Mouse (Mus musculus): Measurements from ENCODE around the gene Ubash3b. TPM values are rescaled to one million over a fixed set of nuclear protein-coding genes. Genes with fewer than 3 reads are reported as not detected.

Ubash3b gene
- total RNA-seq, 2 experiments from 2014 or later = 3.0 to 5.4 TPM

- peak; percentile 23 for DNase-seq
Measured at GRCm38 (mm10) chr9:41136691-41137467, 24.6 kb downstream of the Ubash3b start.

GRCm38 (mm10) chr9:41136273-41136672 lies 25.2 kb downstream of the Ubash3b start:
- DNase-seq = no peak

GRCm38 (mm10) chr9:41134907-41135306 lies 26.6 kb downstream of the Ubash3b start:
- no peak for DNase-seq

DNA sequence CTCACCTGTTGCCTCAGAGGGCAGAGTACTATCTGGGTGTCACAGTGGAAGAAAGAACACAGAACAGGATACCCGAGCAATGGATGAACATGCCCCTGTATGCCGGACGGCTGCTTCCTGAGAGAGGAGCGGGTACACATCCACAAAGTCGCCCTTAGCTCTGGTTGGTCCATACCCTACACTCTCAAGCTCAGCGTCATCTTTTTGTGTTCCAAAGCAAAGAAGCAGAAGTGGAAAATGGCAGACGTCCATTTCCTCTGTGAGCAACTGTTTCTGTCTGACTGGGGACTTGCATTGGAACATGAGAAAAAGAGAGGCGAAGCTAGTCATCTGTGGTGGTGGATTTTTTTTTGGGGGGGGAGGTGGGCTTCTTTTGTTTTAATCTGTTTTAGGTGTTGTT lies 30.9 kb downstream of the Ubash3b start:
- no peak for DNase-seq

DNA sequence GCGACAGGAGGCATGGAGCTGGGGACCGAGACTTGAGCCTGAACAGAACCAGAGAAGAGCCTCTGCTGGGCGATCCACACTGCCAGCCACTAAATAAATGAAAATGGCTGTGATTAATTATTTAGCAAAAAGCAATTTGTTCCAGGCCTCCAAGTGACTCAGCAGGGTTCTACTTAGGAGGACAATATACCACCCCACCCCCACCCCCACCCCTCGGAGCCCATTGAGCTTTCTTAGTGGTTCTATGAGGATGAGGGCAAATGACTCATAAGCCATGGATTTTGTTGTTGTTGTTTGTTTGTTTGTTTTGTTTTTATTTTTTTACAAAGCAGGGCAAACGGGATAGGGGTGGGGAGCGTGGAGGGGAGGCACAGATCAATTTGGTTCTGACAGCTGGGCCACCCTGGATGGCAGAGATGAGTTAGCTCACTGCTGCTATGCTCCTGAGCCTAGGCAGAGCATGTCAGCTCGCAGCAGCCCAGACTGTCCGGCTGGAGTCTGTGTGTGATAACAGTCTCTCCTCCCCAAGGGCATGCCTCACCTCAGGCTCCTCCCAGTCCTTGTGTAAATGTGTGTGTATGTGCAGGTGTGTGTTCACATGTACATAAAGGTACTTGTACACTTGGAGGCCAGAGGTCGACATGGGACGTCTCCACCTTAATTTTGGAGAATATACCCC lies 31.6 kb downstream of the Ubash3b start:
- no peak for DNase-seq

GRCm38 (mm10) chr9:41129273-41129672 lies 32.2 kb downstream of the Ubash3b start:
- no peak for DNase-seq

DNA sequence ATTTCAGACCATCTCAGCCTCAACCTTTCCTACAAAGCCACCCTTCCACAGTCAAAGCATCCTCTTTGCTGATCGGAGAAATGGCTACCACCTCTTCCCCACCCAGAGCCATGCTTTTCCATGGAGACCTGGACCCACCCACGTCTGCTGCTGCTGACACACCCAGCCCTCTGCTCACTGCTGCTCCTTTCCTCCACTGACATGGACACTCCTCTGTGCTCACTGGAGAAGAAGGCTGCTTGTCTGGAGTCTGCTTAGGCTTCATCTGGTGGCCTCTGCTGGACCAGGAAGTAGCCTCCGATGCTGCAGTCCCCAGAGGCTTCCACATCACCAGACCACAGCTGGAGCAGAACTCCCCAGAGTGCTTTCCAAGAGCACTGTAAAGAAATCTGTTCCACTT lies 34.8 kb downstream of the Ubash3b start:
- no peak for DNase-seq

GRCm38 (mm10) chr9:41124305-41124704 lies 37.2 kb downstream of the Ubash3b start:
- DNase-seq = no peak

GRCm38 (mm10) chr9:41122390-41123110 lies 38.9 kb downstream of the Ubash3b start:
- DNase-seq = peak; percentile 51

DNA sequence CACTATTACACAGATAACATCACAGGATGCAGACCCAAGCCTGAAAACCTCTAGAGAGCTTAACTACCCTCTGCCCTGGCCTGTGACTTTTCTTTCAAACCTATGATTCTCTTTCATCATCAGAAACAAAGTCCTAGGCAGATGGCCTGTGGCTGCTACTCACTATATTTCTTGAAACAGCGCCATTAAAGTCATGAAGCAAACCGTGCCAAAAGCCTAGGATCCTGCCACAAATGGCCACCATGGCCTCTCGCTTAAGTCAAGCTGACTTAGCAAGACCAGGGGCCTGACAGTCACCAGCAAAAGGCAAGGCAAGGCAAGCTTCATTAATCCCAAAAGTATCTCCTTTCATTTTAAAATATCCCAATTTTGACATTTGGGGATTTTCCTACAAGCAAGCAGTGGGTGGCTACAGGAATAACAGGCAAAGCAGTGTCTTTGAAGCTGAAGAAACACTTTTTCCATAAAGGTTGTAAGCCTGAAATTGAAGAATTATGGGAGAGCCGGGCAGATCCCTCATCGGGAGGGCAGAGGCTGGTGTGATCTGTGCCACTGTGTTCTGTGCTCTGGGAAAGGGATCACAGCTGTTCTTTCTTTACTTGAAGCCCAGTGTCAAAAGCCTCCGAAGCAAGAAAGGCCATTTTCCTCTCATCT lies 39.7 kb downstream of the Ubash3b start:
- no peak for DNase-seq

DNA sequence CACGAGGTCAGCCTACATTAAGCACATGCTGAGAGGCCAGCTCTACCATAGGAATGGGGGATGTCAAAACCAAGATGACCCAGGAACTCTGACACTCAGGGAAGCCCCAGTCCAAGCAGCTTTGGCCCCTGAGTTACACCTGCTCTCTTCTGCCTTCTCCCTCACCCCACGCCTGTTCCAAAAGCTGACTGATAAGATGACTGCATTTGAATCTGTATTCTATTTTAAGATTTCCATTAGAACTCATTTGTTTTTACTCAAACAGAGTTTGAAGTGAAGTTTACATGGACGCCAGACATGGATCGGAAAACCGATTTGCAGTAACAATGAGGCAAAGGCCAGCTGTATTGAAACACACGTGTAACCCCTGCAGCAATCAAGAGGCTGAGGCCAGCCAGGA lies 41.5 kb downstream of the Ubash3b start:
- no peak for DNase-seq

- DNase-seq = no peak
Measured at GRCm38 (mm10) chr9:41118065-41118464, 43.4 kb downstream of the Ubash3b start.

- no peak for DNase-seq
Measured at GRCm38 (mm10) chr9:41116126-41116525, 45.4 kb downstream of the Ubash3b start.

DNA sequence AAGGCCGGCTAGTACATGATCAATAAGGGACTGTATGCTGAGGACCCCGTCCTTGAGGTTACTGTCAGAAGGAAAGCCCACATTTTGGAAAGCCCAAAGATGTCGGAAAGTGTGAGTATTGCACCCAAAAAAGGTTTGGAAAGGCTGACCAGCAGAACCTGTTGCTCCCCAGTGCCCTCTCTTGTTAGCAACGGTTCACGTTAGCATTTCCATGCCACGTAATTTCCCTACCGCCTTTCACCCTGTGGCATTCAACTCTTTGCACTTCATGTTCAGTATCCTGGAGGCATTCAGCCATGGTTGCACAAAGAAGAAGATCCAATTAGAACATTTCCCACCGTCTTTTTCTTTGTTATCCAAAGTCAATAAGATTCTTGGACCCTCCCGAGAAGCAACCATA lies 47.1 kb downstream of the Ubash3b start:
- DNase-seq = no peak

- DNase-seq = no peak
Measured at GRCm38 (mm10) chr9:41109749-41110148, 51.7 kb downstream of the Ubash3b start.

GRCm38 (mm10) chr9:41108324-41109180 lies 52.9 kb downstream of the Ubash3b start:
- no peak for DNase-seq

DNA sequence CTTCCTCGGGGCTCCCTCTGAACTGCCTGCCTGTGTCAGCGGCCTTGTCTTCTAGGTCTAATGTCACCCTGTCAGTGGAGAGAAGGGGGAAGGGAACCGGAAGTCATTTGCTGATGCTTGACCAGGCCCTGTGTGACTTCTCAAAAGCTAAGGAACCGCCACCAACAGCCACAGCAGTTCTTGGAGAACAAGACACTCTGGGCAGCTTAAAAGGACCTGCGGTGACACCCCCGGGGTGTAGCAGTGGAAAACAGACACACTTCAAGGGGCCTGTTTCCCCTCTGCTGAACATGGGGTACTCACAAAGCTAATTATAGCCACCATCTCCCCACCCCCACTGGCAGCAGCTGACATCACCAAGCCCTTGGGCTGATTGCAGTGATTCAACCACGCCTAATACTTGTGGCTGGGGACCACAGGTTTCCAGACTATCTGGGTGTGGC lies 56.3 kb downstream of the Ubash3b start:
- no peak for DNase-seq

DNA sequence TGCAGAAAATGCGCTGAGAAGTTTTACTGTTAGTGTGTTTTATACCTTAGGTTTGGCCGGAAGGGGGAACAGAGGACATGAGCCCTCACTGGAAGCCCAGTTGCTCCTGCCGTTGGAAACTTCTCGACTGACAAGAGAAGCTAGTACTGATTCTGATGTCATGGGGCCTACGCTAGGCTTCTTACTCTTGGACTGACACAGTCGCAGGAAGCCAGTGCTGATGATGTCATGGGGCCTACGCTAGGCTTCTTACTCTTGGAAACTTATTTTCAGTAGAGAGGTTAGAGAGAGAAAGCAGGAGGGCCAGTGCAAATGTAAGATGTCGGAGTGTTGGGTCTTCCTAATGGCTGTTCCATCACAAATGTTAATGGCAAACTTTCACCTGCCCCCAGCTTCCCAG lies 57.8 kb downstream of the Ubash3b start:
- DNase-seq = no peak

GRCm38 (mm10) chr9:41102613-41103012 lies 58.9 kb downstream of the Ubash3b start:
- DNase-seq = no peak

- DNase-seq = no peak
Measured at GRCm38 (mm10) chr9:41099897-41100296, 61.6 kb downstream of the Ubash3b start.

GRCm38 (mm10) chr9:41099067-41099466 lies 62.4 kb downstream of the Ubash3b start:
- DNase-seq = no peak

GRCm38 (mm10) chr9:41098065-41098464 lies 63.4 kb downstream of the Ubash3b start:
- DNase-seq = no peak
